In genomic region chr11:72803038-72803437, GRCm38 (mm10) we compare ENCODE assay signal across 17 mouse cellular contexts. TPM values are rescaled to one million over a fixed set of nuclear protein-coding genes. Genes with fewer than 3 reads are reported as not detected.
DNase-seq lines count a peak whose midpoint lies in the region; ATAC-seq and TF ChIP-seq lines count a peak whose summit lies in the region.
"Had no signal": no experiment of that assay in that cellular context is flagged by ENCODE, and none has a peak within 500 bp of the region (broad histone marks: within the 10 kb centered on the region; RNA-seq: fewer than 3 reads in every experiment).

No protein-coding gene starts in this region.

- TF ChIP-seq CTCF in heart, postnatal 0 days (IDR thresholded peaks at IDR 0.05; ENCODE audit: low read depth) = no peak

- H3K4me2 ChIP-seq in heart, embryonic 13.5 days = peak overlapping the region; percentile 19; the same call in 1 of the 2 replicates
- peak overlapping the region; percentile 13; the same call in 1 of the 2 replicates for H3K4me2 ChIP-seq in heart, postnatal 0 days (ENCODE audit: low read depth, low read length)
- H3K4me2 ChIP-seq: hindbrain, embryonic 13.5 days; kidney, embryonic 15.5 days; midbrain, embryonic 11.5 days; neural tube, embryonic 13.5 days had no signal

- no peaks in the 10 kb centered on the region for H3K36me3 ChIP-seq in heart, embryonic 10.5 days
- no peaks in the 10 kb centered on the region; the same call in 1 of the 2 replicates for H3K36me3 ChIP-seq in heart, embryonic 13.5 days
- no peaks in the 10 kb centered on the region for H3K36me3 ChIP-seq in heart, postnatal 0 days (replicated peaks; ENCODE audit: control insufficient read depth, insufficient read depth, low read length)
- H3K36me3 ChIP-seq: kidney, embryonic 15.5 days; neural tube, embryonic 13.5 days had no signal

- peaks cover 16% of the 10 kb centered on the region for H3K4me1 ChIP-seq in heart, embryonic 10.5 days
- peaks cover 47% of the 10 kb centered on the region for H3K4me1 ChIP-seq in heart, embryonic 13.5 days
- peaks cover 46% of the 10 kb centered on the region for H3K4me1 ChIP-seq in heart, postnatal 0 days (ENCODE audit: control insufficient read depth, insufficient read depth)

- ATAC-seq in heart, embryonic 13.5 days (ENCODE audit: extremely low read depth, insufficient number of reproducible peaks, low FRiP score, low TSS enrichment) = no peak
- ATAC-seq in heart, postnatal 0 days (ENCODE audit: insufficient read depth, low read depth) = peak; percentile 71
- ATAC-seq: forebrain, postnatal 0 days had no signal

- no peak overlapping the region for H3K9ac ChIP-seq in heart, embryonic 13.5 days
- no peak overlapping the region for H3K9ac ChIP-seq in heart, postnatal 0 days (replicated peaks; ENCODE audit: low read depth, low read length)
- H3K9ac ChIP-seq: forebrain, postnatal 0 days; hindbrain, embryonic 13.5 days; kidney, embryonic 15.5 days; neural tube, embryonic 13.5 days had no signal

- no peak overlapping the region for H3K4me3 ChIP-seq in heart, embryonic 10.5 days
- H3K4me3 ChIP-seq in heart, embryonic 13.5 days = no peak overlapping the region
- no peak overlapping the region for H3K4me3 ChIP-seq in heart, postnatal 0 days (ENCODE audit: low read depth, low read length)
- H3K4me3 ChIP-seq: hindbrain, embryonic 13.5 days; kidney, embryonic 15.5 days; neural tube, embryonic 13.5 days had no signal

- no peak overlapping the region for H3K27ac ChIP-seq in heart, embryonic 10.5 days
- peak overlapping the region; percentile 24 for H3K27ac ChIP-seq in heart, embryonic 13.5 days (replicated peaks)
- H3K27ac ChIP-seq in heart, postnatal 0 days (ENCODE audit: low read depth) = peak overlapping the region; percentile 68
- H3K27ac ChIP-seq: hindbrain, embryonic 13.5 days; kidney, embryonic 15.5 days; neural tube, embryonic 13.5 days had no signal

- H3K27me3 ChIP-seq in heart, embryonic 10.5 days (ENCODE audit: insufficient read depth, poor library complexity, severe bottlenecking) = no peaks in the 10 kb centered on the region
- no peaks in the 10 kb centered on the region for H3K27me3 ChIP-seq in heart, embryonic 13.5 days (replicated peaks)
- H3K27me3 ChIP-seq in heart, postnatal 0 days (ENCODE audit: control insufficient read depth, insufficient read depth, low read length) = no peaks in the 10 kb centered on the region
- H3K27me3 ChIP-seq: hindbrain, embryonic 13.5 days; kidney, embryonic 15.5 days; neural tube, embryonic 13.5 days had no signal

- 77% methylated on average over 3 of the region's 3 CpGs for WGBS in heart, embryonic 10.5 days
- WGBS in heart, embryonic 13.5 days = 41% methylated on average over 3 of the region's 3 CpGs
- 37% methylated on average over 3 of the region's 3 CpGs for WGBS in heart, postnatal 0 days

- no peaks in the 10 kb centered on the region for H3K9me3 ChIP-seq in heart, embryonic 10.5 days
- H3K9me3 ChIP-seq in heart, embryonic 13.5 days = no peaks in the 10 kb centered on the region
- no peaks in the 10 kb centered on the region for H3K9me3 ChIP-seq in heart, postnatal 0 days (replicated peaks; ENCODE audit: control insufficient read depth, low read length)
- H3K9me3 ChIP-seq: hindbrain, embryonic 13.5 days; kidney, embryonic 15.5 days; neural tube, embryonic 13.5 days had no signal

- DNase-seq in heart, adult 8-10 months (ENCODE audit: low spot score) = peak; percentile 30
- DNase-seq in heart, embryonic 10.5 days (ENCODE audit: low spot score) = no peak
- DNase-seq in heart, postnatal 0 days (ENCODE audit: low spot score) = peak; percentile 74
- peak; percentile 26 for DNase-seq in lung, postnatal 36 days
- DNase-seq in spleen, adult 12 weeks (ENCODE audit: low spot score) = no peak
- no peak for DNase-seq in adrenal gland, postnatal 4 days (ENCODE audit: low spot score in 2 of 2)
- DNase-seq: adrenal gland, postnatal 36 days; cerebellum, postnatal 36 days; forebrain, postnatal 0 days; liver; right cerebral cortex, postnatal 14 days; thymus, postnatal 4 days had no signal

- no peak for TF ChIP-seq EP300 in heart, postnatal 0 days (IDR thresholded peaks at IDR 0.05; ENCODE audit: low read depth)

RNA-seq across cellular contexts. Expression of gene Zzef1, which starts 7.0 kb away (rescaled TPM):
- 10 to 100 TPM; 17.5 to 19.3 (median 18.8) TPM for total RNA-seq in heart, adult 8-10 months (2022)
- polyA plus RNA-seq in heart, embryonic 10.5 days (2016; fragmentation: Nextera tagmentation; extraction: Ambion mirVana) = 6.8 and 7.5 TPM in 2 replicates
- 5.9 and 6.5 TPM in 2 replicates for polyA plus RNA-seq in heart, embryonic 13.5 days (2015; fragmentation: Nextera tagmentation; extraction: Ambion mirVana)
- total RNA-seq in heart, postnatal 0 days (2014; rRNA removed; ENCODE audit: low replicate concordance) = 23.5 and 43.2 TPM in 2 replicates
- 5.2 and 5.3 TPM in 2 replicates for polyA plus RNA-seq in heart, postnatal 0 days (2015; fragmentation: Nextera tagmentation; extraction: Ambion mirVana)
- 10 to 100 TPM; 38.6 to 41.7 TPM for total RNA-seq in adrenal gland, postnatal 4 days (2021)

RNA-seq across cellular contexts. Expression of gene Cyb5d2, which starts 7.1 kb away (rescaled TPM):
- 10 to 100 TPM; 23.7 to 26.3 (median 25.4) TPM for total RNA-seq in heart, adult 8-10 months (2022)
- 4.6 and 6.0 TPM in 2 replicates for polyA plus RNA-seq in heart, embryonic 10.5 days (2016; fragmentation: Nextera tagmentation; extraction: Ambion mirVana)
- polyA plus RNA-seq in heart, embryonic 13.5 days (2015; fragmentation: Nextera tagmentation; extraction: Ambion mirVana) = 4.9 and 6.7 TPM in 2 replicates
- 5.2 and 10.2 TPM in 2 replicates for total RNA-seq in heart, postnatal 0 days (2014; rRNA removed; ENCODE audit: low replicate concordance)
- 7.3 and 9.1 TPM in 2 replicates for polyA plus RNA-seq in heart, postnatal 0 days (2015; fragmentation: Nextera tagmentation; extraction: Ambion mirVana)
- total RNA-seq in adrenal gland, postnatal 4 days (2021) = 10 to 100 TPM; 12.5 to 13.6 TPM

Comparison
In these comparisons a context has a peak if more than half of its experiments do, and no peak if none do; other contexts are left out.
1. DNase-seq: peak in heart, adult 8-10 months (single experiment), heart, postnatal 0 days (single experiment) and lung, postnatal 36 days (single experiment); none in heart, embryonic 10.5 days (single experiment), spleen, adult 12 weeks (single experiment) and adrenal gland, postnatal 4 days (0 of 2).